Mouse (Mus musculus): ENCODE data around the gene Suox. TPM values are rescaled to one million over a fixed set of nuclear protein-coding genes. Genes with fewer than 3 reads are reported as not detected.

Gene Suox
- total and polyA plus RNA-seq, 3 experiments = 1.7 to 8.7 (median 8.1) TPM

- H3K4me3 ChIP-seq (ENCODE audit: low read depth, low read length) = peak within 1 kb of the TSS; percentile 86
- H3K36me3 ChIP-seq (replicated peaks) = peaks cover 47% of the 10 kb centered on the region
- peak; percentile 24 for DNase-seq (ENCODE audit: low spot score)
- ATAC-seq (ENCODE audit: extremely low read depth, insufficient number of reproducible peaks, low FRiP score, poor library complexity, severe bottlenecking) = no peak
- H3K4me1 ChIP-seq (ENCODE audit: insufficient read depth, low read depth, low read length) = peaks cover 51% of the 10 kb centered on the region
- H3K9me3 ChIP-seq (replicated peaks) = no peaks in the 10 kb centered on the region
- no peaks in the 10 kb centered on the region for H3K27me3 ChIP-seq (ENCODE audit: insufficient read depth, low read length)
- TF ChIP-seq CTCF (IDR thresholded peaks at IDR 0.05; ENCODE audit: low read depth, low read length) (no peak), POLR2AphosphoS5 (IDR thresholded peaks at IDR 0.05; ENCODE audit: insufficient replicate concordance, low read depth, low read length) (no peak), TAL1 (conservative IDR thresholded peaks at IDR 0.05; ENCODE audit: low read depth, low read length) (no peak), GATA2 (IDR thresholded peaks at IDR 0.05; ENCODE audit: borderline replicate concordance, low read depth, low read length) (no peak), GATA1 (IDR thresholded peaks at IDR 0.05; ENCODE audit: borderline replicate concordance, low read length) (no peak)
These were observed 30.0 kb upstream of the Suox start, which contains the start of gene Pmel for GRCm38 (mm10) chr10:128703895-128704294. Pmel (plus strand) TSS chr10:128704195.

GRCm38 (mm10) chr10:128702328-128703007, 28.6 kb upstream of the Suox start:
- Histone ChIP-seq H3K4me3 (ENCODE audit: low read depth, low read length) (peak overlapping the region; percentile 20; the same call in 1 of the 2 replicates), H3K36me3 (replicated peaks) (peaks cover 58% of the 10 kb centered on the region), H3K9me3 (replicated peaks) (no peaks in the 10 kb centered on the region), H3K4me1 (ENCODE audit: insufficient read depth, low read depth, low read length) (peaks cover 62% of the 10 kb centered on the region), H3K27me3 (ENCODE audit: insufficient read depth, low read length) (no peaks in the 10 kb centered on the region)
- no peak for DNase-seq (ENCODE audit: low spot score)
- no peak for TF ChIP-seq POLR2AphosphoS5 (IDR thresholded peaks at IDR 0.05; ENCODE audit: insufficient replicate concordance, low read depth, low read length)
- TF ChIP-seq TAL1 (conservative IDR thresholded peaks at IDR 0.05; ENCODE audit: low read depth, low read length) = no peak
- TF ChIP-seq GATA1 (IDR thresholded peaks at IDR 0.05; ENCODE audit: borderline replicate concordance, low read length) = no peak
- TF ChIP-seq GATA2 (IDR thresholded peaks at IDR 0.05; ENCODE audit: borderline replicate concordance, low read depth, low read length) = no peak
- no peak for TF ChIP-seq CTCF (IDR thresholded peaks at IDR 0.05; ENCODE audit: low read depth, low read length)
- ATAC-seq (ENCODE audit: extremely low read depth, insufficient number of reproducible peaks, low FRiP score, poor library complexity, severe bottlenecking) = peak; percentile 38; the same call in 1 of the 2 replicates

- ATAC-seq (ENCODE audit: extremely low read depth, insufficient number of reproducible peaks, low FRiP score, poor library complexity, severe bottlenecking) (no peak), DNase-seq (ENCODE audit: low spot score) (no peak)
- TF ChIP-seq CTCF (IDR thresholded peaks at IDR 0.05; ENCODE audit: low read depth, low read length) = no peak
- TF ChIP-seq GATA2 (IDR thresholded peaks at IDR 0.05; ENCODE audit: borderline replicate concordance, low read depth, low read length) = no peak
- no peaks in the 10 kb centered on the region for H3K27me3 ChIP-seq (ENCODE audit: insufficient read depth, low read length)
- H3K9me3 ChIP-seq (replicated peaks) = no peaks in the 10 kb centered on the region
- peaks cover 66% of the 10 kb centered on the region for H3K36me3 ChIP-seq (replicated peaks)
- peaks cover 59% of the 10 kb centered on the region for H3K4me1 ChIP-seq (ENCODE audit: insufficient read depth, low read depth, low read length)
- no peak overlapping the region for H3K4me3 ChIP-seq (ENCODE audit: low read depth, low read length)
These were observed 26.8 kb upstream of the Suox start for GRCm38 (mm10) chr10:128700712-128701111.

- H3K4me3 ChIP-seq (ENCODE audit: low read depth, low read length) = no peak overlapping the region
- H3K36me3 ChIP-seq (replicated peaks) = peaks cover 66% of the 10 kb centered on the region
- no peaks in the 10 kb centered on the region for H3K9me3 ChIP-seq (replicated peaks)
- ATAC-seq (ENCODE audit: extremely low read depth, insufficient number of reproducible peaks, low FRiP score, poor library complexity, severe bottlenecking) (no peak), DNase-seq (ENCODE audit: low spot score) (no peak)
- TF ChIP-seq TAL1 (conservative IDR thresholded peaks at IDR 0.05; ENCODE audit: low read depth, low read length) (no peak), GATA1 (IDR thresholded peaks at IDR 0.05; ENCODE audit: borderline replicate concordance, low read length) (no peak), GATA2 (IDR thresholded peaks at IDR 0.05; ENCODE audit: borderline replicate concordance, low read depth, low read length) (no peak), CTCF (IDR thresholded peaks at IDR 0.05; ENCODE audit: low read depth, low read length) (no peak), POLR2AphosphoS5 (IDR thresholded peaks at IDR 0.05; ENCODE audit: insufficient replicate concordance, low read depth, low read length) (no peak)
- peaks cover 60% of the 10 kb centered on the region for H3K4me1 ChIP-seq (ENCODE audit: insufficient read depth, low read depth, low read length)
- H3K27me3 ChIP-seq (ENCODE audit: insufficient read depth, low read length) = no peaks in the 10 kb centered on the region
These were observed 25.7 kb upstream of the Suox start for GRCm38 (mm10) chr10:128699611-128700010.

- no peaks in the 10 kb centered on the region for H3K27me3 ChIP-seq (ENCODE audit: insufficient read depth, low read length)
- no peaks in the 10 kb centered on the region for H3K9me3 ChIP-seq (replicated peaks)
- peaks cover 68% of the 10 kb centered on the region for H3K36me3 ChIP-seq (replicated peaks)
- TF ChIP-seq CTCF (IDR thresholded peaks at IDR 0.05; ENCODE audit: low read depth, low read length) = no peak
- no peak for TF ChIP-seq GATA2 (IDR thresholded peaks at IDR 0.05; ENCODE audit: borderline replicate concordance, low read depth, low read length)
- DNase-seq (ENCODE audit: low spot score) (no peak), ATAC-seq (ENCODE audit: extremely low read depth, insufficient number of reproducible peaks, low FRiP score, poor library complexity, severe bottlenecking) (no peak)
- H3K4me1 ChIP-seq (ENCODE audit: insufficient read depth, low read depth, low read length) = peaks cover 61% of the 10 kb centered on the region
- no peak overlapping the region for H3K4me3 ChIP-seq (ENCODE audit: low read depth, low read length)
These were observed 25.1 kb upstream of the Suox start for GRCm38 (mm10) chr10:128699006-128699405.

GRCm38 (mm10) chr10:128697072-128697725, 23.3 kb upstream of the Suox start:
- H3K4me1 ChIP-seq (ENCODE audit: insufficient read depth, low read depth, low read length) = peaks cover 45% of the 10 kb centered on the region
- H3K4me3 ChIP-seq (ENCODE audit: low read depth, low read length) = no peak overlapping the region; the same call in 1 of the 2 replicates
- no peaks in the 10 kb centered on the region for H3K27me3 ChIP-seq (ENCODE audit: insufficient read depth, low read length)
- ATAC-seq (ENCODE audit: extremely low read depth, insufficient number of reproducible peaks, low FRiP score, poor library complexity, severe bottlenecking) (no peak), DNase-seq (ENCODE audit: low spot score) (no peak)
- H3K9me3 ChIP-seq (replicated peaks) = no peaks in the 10 kb centered on the region
- TF ChIP-seq TAL1 (conservative IDR thresholded peaks at IDR 0.05; ENCODE audit: low read depth, low read length) (no peak), POLR2AphosphoS5 (IDR thresholded peaks at IDR 0.05; ENCODE audit: insufficient replicate concordance, low read depth, low read length) (no peak), CTCF (IDR thresholded peaks at IDR 0.05; ENCODE audit: low read depth, low read length) (no peak), GATA1 (IDR thresholded peaks at IDR 0.05; ENCODE audit: borderline replicate concordance, low read length) (no peak), GATA2 (IDR thresholded peaks at IDR 0.05; ENCODE audit: borderline replicate concordance, low read depth, low read length) (no peak)
- H3K36me3 ChIP-seq (replicated peaks) = peaks cover 67% of the 10 kb centered on the region

Measured in G1E (cell line).